Mouse (Mus musculus) gastrocnemius, postnatal 14 days (tissue): ENCODE data around the gene H2al1f. TPM values are rescaled to one million over a fixed set of nuclear protein-coding genes. Genes with fewer than 3 reads are reported as not detected.

ENCODE experiments used
- DNase-seq: peaks from one replicate; pipeline ENCODE4 v3.0.0; 2021; ENCODE audit warnings: mixed read lengths
- intact Hi-C: fragments of 180-260 bp; cut with DNase I; formaldehyde crosslinking; loops from one replicate; pipeline ENCODE4 v1.15.1; 2025; ENCODE audit warnings: low total_unique reads
- total RNA-seq, 2 experiments: library from RNA; stranded (reverse); gene quantifications; 2 replicates each; pipeline ENCODE4 v1.2.3; 2021

H2al1f gene
- total RNA-seq, 2 experiments from 2014 or later, result not detected

- DNase-seq, result no peak
- intact Hi-C loops, result no loop called here
These were observed 48.9 kb downstream of the H2al1f start for GRCm38 (mm10) chrX:11363890-11364289.

Other genes starting within 250 kb of the H2al1f start
- gene H2al1a, start 15.9 kb upstream of the H2al1f start, total RNA-seq, result not detected
- gene H2al1b, start 12.7 kb upstream of the H2al1f start, total RNA-seq, result not detected
- gene H2al1c, start 9.5 kb upstream of the H2al1f start, total RNA-seq, result not detected
- gene H2al1d, start 6.3 kb upstream of the H2al1f start, total RNA-seq, result not detected
- gene H2al1e, start 3.2 kb upstream of the H2al1f start, total RNA-seq, result not detected
- gene H2al1g, start 3.1 kb downstream of the H2al1f start, total RNA-seq, result not detected
- gene H2al1h, start 6.3 kb downstream of the H2al1f start, total RNA-seq, result not detected
- not detected for gene H2al1i, start 9.5 kb downstream of the H2al1f start, total RNA-seq
- gene H2al1j, start 12.7 kb downstream of the H2al1f start, total RNA-seq, result not detected